Mouse (Mus musculus): ENCODE measurements around the gene Yaf2. TPM values are rescaled to one million over a fixed set of nuclear protein-coding genes. Genes with fewer than 3 reads are reported as not detected.
A peak's percentile ranks its signal among the peaks of the same experiment; 100 is the strongest.

The Yaf2 gene
- total RNA-seq, 4 experiments from 2014 or later: 20.8 to 22.3 (median 21.7) TPM

GRCm38 (mm10) chr15:93287628-93288027 is 49.1 kb downstream of the Yaf2 start:
- DNase-seq (ENCODE audit: low spot score): no peak

GRCm38 (mm10) chr15:93285244-93285643 is 51.5 kb downstream of the Yaf2 start:
- no peak for DNase-seq (ENCODE audit: low spot score)

- DNase-seq (ENCODE audit: low spot score): no peak
Measured at GRCm38 (mm10) chr15:93284326-93284725, 52.4 kb downstream of the Yaf2 start.

DNA sequence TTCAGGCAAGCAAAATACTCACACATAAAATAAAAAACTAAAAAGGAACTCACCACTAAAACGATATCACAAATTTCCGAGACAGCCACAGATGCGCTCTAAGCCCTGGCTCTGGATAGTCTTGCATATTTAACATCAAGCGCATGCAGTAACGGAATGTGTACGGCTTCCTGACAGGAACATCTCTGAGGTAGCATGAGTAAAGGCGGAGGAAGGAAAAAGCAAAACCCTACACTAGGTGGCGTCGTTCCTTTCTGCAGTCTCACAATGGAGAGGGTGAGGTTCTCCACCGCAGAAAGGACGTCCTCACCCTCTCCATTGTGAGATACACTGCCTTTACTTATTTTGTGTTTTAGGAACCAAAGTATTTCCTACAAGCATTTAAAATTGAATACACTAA is 53.4 kb downstream of the Yaf2 start:
- no peak for DNase-seq (ENCODE audit: low spot score)

DNA sequence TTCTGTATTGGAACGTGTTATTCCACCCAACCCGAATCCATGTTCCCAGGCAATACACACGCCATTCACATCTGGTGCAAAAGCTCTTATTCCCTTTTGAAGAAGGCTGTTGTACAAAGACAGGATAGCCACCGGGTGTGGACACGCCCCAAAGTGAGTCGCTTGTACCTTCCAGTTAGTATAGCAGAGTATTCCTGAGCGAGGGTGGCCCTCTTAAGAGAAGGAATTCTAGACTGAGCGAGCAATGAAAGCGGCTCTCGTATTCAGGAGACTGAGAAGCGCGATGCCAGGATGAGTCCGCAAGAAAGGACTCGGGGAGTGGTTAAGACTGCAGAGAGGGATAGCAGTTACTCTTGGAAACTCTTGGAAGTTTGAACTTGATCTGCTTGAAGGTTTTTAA is 60.5 kb downstream of the Yaf2 start:
- DNase-seq (ENCODE audit: low spot score): no peak

GRCm38 (mm10) chr15:93275623-93276022 is 61.1 kb downstream of the Yaf2 start:
- DNase-seq (ENCODE audit: low spot score): no peak

DNA sequence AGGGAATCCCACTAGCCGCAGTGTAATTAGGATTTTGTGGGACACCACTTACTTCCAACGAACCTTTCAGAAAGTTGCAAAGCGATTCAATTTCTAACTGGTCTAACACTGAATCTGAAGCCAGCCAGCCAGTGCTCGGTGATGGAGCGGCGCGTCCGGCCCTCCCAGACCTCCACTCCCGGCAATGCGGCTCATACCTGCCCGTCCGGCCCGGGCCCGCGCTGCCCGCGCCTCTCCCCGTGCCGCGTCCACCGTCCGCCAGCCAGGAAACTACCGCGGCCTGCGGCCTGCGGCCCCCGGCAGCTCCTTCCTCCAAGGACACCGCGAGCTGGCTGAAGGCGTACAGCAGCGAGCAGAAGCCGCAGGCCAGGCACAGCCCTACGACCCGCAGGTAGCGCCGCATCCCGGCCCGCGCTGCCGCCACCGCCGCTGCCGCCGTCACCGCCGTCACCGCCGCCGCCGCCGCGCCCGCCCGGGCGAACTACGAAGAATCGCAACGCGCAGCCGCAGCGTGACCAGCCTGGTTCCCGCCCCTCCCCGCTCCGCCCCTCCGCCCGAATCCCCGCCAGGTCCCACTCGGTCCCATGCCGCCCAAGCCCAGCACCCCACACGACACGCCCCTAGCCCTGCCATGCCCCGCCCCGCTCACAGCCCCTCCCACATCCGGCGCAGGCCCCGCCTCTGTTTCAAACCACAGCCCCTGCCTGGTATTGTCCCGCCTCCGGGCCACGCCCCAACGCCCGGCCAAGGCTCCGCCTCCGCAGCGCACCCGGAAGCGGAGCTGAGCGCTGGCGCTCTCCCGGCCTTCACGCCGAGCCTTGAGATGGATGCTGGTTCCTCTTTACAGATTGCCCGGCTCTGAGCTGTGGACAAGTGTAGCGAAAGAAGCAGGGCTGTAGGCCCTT is 61.8 kb downstream of the Yaf2 start, which contains the start of gene Gxylt1:
Gxylt1 (minus strand) TSS at position 501 of the 905 bp plus-strand sequence.
- peak; percentile 100 for DNase-seq (ENCODE audit: low spot score)

GRCm38 (mm10) chr15:93273788-93274678 is 62.7 kb downstream of the Yaf2 start:
- no peak for DNase-seq (ENCODE audit: low spot score)

DNA sequence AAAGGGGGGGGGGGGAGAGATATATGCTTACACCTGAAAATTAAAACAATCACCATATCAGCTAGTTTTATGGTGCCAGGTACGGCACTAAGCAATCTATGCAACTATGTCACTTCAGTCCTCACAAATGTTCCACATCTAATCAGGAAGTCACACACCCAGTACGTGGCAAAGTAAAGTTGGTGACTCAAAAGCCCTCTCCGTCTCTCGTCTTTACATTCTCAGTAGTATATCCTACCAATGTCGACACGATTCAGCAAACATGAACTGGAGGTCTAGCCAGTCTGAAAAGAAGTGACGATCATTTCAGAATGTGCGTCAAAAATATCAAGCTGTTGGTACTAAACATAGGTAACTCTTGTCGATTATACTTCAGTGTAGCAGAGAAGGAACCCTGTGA is 63.8 kb downstream of the Yaf2 start:
- no peak for DNase-seq (ENCODE audit: low spot score)

DNA sequence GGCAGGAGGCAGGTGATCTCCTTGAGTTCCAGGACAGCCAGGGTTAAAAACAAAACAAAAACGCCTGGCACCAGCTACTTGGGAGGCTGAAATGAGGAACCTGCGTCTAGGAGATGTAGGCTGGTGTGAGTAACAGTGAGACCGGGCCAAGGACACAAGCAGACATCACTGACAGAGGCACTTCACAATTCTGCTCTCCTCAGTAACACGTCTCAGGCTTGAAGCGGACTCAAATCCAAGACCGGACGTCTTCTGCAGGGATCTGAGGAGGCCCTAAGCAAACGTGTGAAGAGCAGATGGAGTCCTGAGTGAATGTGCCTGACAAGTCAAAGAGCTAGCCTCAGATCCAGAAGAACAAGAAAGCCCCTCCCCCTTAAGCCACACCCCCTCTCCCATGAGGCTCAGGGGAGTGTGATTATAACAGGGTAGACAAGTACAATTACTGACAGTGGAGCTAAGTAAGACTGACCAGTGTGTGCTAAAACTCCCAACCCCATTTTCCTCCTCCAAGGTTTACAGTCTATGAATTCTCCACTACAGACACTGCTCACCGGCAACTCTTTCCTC is 66.4 kb downstream of the Yaf2 start:
- no peak for DNase-seq (ENCODE audit: low spot score)

DNA sequence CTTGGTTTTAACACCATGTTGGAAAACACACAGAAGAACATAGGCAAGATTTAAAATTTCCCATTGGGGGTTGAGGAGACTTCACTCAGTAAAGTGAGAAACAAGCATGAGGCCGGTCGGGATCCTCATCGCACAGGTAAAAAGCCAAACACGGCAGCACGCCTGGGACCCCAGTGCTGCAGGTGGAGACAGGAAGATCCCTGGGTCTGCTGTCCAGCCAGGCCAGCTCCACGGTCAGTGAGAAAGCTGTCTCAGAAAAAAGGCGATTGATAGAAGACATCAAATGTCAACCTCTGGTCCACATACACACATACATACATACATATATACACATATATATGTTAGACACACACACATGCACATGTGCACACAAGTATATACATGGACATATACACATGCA is 67.2 kb downstream of the Yaf2 start:
- no peak for DNase-seq (ENCODE audit: low spot score)

GRCm38 (mm10) chr15:93268001-93268400 is 68.7 kb downstream of the Yaf2 start:
- DNase-seq (ENCODE audit: low spot score): no peak

DNA sequence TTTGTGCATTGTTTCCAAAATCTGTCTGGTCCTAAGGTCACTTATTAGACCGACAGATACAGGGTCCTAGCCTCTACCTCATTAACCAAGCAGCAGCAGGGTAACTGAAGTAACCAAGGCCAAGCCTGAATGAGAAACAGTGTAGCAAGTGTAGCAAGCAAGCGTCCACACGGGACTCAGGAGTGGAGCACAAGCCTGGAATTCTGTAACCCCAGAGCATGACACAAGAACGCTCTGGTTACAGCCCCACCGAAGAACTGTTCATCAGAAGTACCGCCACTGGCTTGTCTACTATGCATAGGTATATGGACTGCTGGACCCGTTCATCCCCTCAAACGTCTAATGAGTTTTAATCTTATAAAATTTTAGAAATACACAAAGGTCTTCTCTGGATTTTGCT is 69.3 kb downstream of the Yaf2 start:
- DNase-seq (ENCODE audit: low spot score): no peak

- DNase-seq (ENCODE audit: low spot score): no peak
Measured at GRCm38 (mm10) chr15:93266361-93266760, 70.4 kb downstream of the Yaf2 start.

DNA sequence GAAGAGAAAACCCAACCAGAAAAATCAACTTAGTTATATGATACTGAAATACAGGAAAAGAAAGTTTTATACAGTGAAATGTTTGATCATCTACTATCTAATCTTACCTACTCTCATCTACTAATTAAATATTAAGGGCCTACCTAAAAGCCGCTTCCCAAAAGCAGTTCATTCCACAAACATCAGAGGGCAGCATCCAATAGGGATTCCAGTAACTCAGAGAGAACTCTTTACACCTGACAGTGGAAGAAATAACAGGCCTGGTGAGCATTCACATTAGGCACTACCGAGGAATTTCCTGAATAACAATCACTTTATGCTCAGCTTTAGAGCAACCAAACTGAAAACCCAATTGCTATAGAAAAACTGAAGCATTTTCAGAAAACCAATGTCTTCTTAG is 71.0 kb downstream of the Yaf2 start:
- peak; percentile 80 for DNase-seq (ENCODE audit: low spot score)

DNA sequence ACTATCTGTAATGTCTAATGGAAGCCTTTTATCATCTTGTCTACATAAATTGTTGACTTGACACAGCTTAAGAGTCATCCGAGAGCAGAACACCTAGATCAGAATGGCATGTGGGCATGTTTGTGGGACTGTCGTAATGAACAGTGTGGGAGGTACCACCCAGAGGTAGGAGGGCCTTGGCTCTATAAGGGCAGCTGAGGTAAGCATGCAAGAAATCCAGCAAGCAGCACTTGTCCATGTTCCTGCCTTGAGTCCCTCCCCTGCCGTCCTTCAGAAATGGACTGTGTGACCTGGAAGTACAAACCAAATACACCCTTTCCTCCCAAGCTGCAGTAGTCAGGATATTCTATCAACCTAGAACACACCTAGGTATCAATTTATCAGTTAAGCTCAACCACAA is 71.5 kb downstream of the Yaf2 start:
- no peak for DNase-seq (ENCODE audit: low spot score)

GRCm38 (mm10) chr15:93264221-93264620 is 72.5 kb downstream of the Yaf2 start:
- no peak for DNase-seq (ENCODE audit: low spot score)

DNA sequence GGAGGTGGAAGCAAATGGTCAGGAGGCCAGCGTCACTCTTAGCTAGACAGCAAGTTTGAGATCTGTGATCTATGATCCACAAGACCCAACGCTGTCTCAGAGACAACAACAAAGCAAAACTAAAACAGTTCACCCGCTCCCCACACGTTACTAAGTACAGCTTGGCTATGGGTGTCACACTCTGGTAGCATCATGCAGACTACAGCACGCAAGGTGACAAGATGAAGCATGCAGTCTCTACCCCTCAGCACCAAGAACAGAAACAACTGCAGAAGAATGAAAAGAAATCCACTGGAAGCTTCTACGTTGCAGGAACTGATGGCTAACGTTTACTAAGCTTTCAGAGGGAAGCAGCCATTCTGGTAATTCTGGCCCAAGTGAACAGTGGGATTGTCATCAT is 73.2 kb downstream of the Yaf2 start:
- no peak for DNase-seq (ENCODE audit: low spot score)

- no peak for DNase-seq (ENCODE audit: low spot score)
Measured at GRCm38 (mm10) chr15:93262818-93263217, 73.9 kb downstream of the Yaf2 start.

DNA sequence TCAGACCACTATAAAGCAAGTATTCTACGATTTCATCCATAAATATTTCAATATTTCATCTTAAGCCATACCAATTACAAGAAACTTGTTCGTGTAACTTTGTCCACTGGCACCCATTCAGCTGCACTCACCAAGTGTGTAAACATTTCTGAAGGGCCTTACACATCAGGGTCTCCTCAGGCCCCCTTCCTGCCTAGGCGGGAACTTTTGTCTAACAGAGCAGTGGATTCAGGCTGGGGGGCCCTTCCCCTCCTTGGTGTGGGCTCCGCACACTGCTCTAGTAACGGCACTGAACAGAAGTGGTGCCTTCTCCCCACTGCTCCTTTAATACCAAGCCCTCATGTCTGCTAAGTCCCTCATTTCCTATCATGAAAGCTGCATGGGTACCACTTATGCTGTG is 74.5 kb downstream of the Yaf2 start:
- no peak for DNase-seq (ENCODE audit: low spot score)

DNA sequence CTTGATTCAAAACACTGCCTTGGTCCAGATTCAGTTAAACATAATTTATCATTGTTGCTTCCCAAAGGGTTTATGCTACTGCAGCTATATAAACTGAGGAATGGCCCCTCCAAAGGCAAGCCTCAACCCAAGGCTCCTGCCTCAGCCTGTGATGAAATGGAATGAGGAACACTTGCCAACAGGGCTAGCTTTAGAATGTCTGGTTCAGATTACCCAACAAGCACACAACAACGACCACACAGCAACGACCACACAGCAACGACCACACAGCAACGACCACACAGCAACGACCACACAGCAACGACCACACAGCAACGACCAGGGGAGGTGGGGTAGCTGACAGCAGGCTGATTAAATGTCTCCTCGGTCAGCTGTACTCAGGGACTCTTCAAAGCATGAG is 76.8 kb downstream of the Yaf2 start:
- no peak for DNase-seq (ENCODE audit: low spot score)

DNA sequence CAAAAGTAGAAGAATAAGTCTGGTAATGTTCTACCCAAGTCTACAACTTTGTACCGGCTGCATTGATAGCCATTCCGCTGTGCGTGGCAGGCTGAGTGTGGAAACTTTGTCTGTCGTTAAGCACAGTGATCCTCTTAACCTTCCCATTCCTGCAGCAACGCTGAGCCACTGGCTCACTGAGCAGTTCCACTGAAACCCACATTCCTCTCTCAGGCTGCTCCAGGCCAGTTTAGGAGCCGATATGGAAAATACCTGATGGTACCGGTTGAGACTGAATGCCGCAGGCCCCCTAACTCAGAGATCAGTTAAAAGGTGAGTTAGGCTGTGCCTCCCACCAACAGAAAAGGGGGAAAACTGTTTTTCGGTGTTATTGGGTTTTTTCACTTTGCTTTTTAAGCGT is 81.4 kb downstream of the Yaf2 start:
- no peak for DNase-seq (ENCODE audit: low spot score)

Measured in heart, adult 8-10 months (tissue).